Mouse (Mus musculus) gastrocnemius, postnatal 14 days (tissue): Measurements from ENCODE around the gene Trappc10. TPM values are rescaled to one million over a fixed set of nuclear protein-coding genes. Genes with fewer than 3 reads are reported as not detected.

Experiments
- DNase-seq: peaks from one replicate; pipeline ENCODE4 v3.0.0; 2021; ENCODE audit warnings: mixed read lengths
- intact Hi-C: fragments of 180-260 bp; cut with DNase I; formaldehyde crosslinking; loops from one replicate; pipeline ENCODE4 v1.15.1; 2025; ENCODE audit warnings: low total_unique reads
- total RNA-seq, 2 experiments: library from RNA; stranded (reverse); gene quantifications; 2 replicates each; pipeline ENCODE4 v1.2.3; 2021

The Trappc10 gene
- total RNA-seq, 2 experiments from 2014 or later: 30.3 to 31.7 TPM

- DNase-seq: no peak
- intact Hi-C loops: no loop called here
Observed at GRCm38 (mm10) chr10:78139572-78140250, 104.7 kb downstream of the Trappc10 start.

GRCm38 (mm10) chr10:78138812-78139523 lies 105.5 kb downstream of the Trappc10 start:
- DNase-seq: peak; percentile 65
- intact Hi-C loops: no loop called here

- DNase-seq: no peak
- intact Hi-C loops: no loop called here
Observed at GRCm38 (mm10) chr10:78137191-78137590, 107.2 kb downstream of the Trappc10 start.

Other genes with a start within 250 kb of the Trappc10 start
- 1 to 10 TPM; 9.0 to 9.3 TPM for gene Pfkl, start 234.6 kb downstream of the Trappc10 start, total RNA-seq
- gene Dnmt3l, start 202.7 kb downstream of the Trappc10 start, total RNA-seq: not detected
- gene Aire, start 201.0 kb downstream of the Trappc10 start, total RNA-seq: not detected
- gene Icosl, start 175.3 kb downstream of the Trappc10 start, total RNA-seq: 1 to 10 TPM; 1.6 to 2.0 TPM
- gene D10Jhu81e, start 74.9 kb downstream of the Trappc10 start, total RNA-seq: 100 to 1,000 TPM; 146 to 175 TPM
- gene Pwp2, start 59.5 kb downstream of the Trappc10 start, total RNA-seq: 1 to 10 TPM; 8.2 to 8.8 TPM
- 100 to 1,000 TPM; 160 to 164 TPM for gene Agpat3, start 107.8 kb upstream of the Trappc10 start, total RNA-seq
- 10 to 100 TPM; 70.5 to 73.9 TPM for gene Rrp1, start 168.4 kb upstream of the Trappc10 start, total RNA-seq
- gene Cstb, start 181.0 kb upstream of the Trappc10 start, total RNA-seq: 10 to 100 TPM; 18.5 to 21.2 TPM
- 1 to 10 TPM; 4.8 to 6.2 TPM for gene Pdxk, start 220.3 kb upstream of the Trappc10 start, total RNA-seq